Mouse (Mus musculus) mouse trophoblast stem cell (cell line): Measurements from ENCODE around the gene Pih1d3.

Experiments
- in situ Hi-C, 2 experiments: fragments of 300-500 bp; cut with MseI, MboI; formaldehyde crosslinking; loops; 2 replicates in 1 of 2; 3 replicates in 1 of 2; pipeline ENCODE4 v1.15.1; 2025

Gene Pih1d3

DNA sequence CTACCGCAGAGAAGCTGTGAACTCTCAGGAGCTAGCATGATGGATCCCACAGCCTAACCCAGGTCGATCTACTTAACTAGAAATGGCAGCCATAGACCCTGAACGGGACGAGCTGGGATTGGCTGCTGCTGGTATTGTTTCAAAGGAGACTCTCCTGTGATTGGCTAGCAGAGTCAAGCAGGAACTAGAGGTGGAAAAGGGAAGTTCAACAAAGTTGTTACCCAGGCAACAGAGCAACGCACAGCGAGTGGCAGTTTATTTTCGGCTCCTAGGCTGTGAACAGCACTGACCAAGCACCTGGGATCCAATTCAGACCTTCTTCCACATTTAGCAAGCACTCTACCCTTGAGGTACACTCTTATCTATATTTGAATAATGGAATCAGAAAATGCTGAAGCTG is at the start of gene Pih1d3, which contains the start of gene 4931428L18Rik:
Gene Pih1d3 (plus strand): TSS at position 275 of the 400 bp plus-strand sequence.
Gene 4931428L18Rik (minus strand): TSS at position 121 of the 400 bp plus-strand sequence.
- in situ Hi-C loops: no loop called here

DNA sequence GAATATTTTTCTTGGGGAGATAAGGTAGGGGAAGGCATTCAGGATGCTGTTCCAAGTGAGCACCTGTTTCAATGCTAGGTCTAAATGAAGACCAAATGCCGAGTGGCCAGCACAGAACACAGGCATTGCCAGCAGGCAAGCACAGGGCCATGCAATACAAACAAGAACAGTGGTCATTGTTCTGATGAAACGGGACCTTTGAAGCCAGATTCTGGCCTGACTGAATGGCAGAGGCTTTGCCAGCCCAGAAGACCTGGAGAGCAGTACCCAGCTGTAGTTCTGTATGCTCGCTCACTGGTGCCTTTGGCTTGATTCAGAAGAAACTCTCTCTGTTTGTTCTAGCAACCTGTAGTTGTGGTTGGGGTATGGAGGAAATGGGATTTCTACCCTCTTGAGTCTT is 47.2 kb upstream of the Pih1d3 start:
- in situ Hi-C loops: no loop called here

DNA sequence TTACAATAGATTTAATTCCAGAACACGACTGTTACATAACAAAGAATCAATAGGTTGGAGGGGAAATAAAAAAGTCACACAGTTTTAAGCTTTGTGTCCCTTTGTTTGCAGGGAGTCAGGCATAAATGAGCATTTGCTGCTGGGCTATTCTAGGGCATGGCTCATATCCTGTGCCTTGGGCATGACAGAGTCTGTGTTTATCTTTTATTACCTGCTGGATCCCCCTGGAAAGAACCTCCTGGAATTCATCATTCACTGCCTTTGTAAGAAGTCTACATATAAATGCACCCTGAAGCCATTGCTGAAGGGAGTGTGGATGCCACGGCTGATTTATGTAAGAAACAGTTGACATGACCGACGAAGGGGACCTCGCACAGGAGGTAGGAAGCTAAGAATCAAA is 46.5 kb upstream of the Pih1d3 start, which contains the start of gene Lgsn:
Gene Lgsn (plus strand): TSS at position 301 of the 400 bp plus-strand sequence.
- in situ Hi-C loops: no loop called here

DNA sequence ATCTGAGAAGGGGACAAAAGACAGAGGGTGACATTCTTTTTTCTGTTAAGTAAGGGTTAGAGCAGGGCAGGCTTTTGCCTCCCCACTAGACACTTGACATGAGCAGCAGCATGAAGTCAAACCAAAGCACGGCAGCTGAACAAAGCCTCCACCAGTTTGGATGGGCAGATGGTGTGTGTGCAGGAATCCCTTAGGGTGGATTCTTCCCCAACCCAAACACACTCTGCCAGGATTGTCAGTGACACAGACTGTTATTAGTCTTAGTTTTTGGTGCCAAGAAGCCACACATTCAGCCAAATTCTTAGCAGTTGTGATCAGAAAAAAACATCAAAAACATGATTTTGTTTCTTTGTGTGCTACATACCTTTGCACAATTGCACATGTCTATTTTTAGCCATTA is 44.4 kb upstream of the Pih1d3 start:
- in situ Hi-C loops: no loop called here

GRCm38 (mm10) chr1:31190237-31190866 is 32.3 kb upstream of the Pih1d3 start:
- in situ Hi-C loops: no loop called here

GRCm38 (mm10) chr1:31195633-31196032 is 27.0 kb upstream of the Pih1d3 start:
- in situ Hi-C loops: no loop called here

- in situ Hi-C loops: no loop called here
These were observed 25.7 kb upstream of the Pih1d3 start for GRCm38 (mm10) chr1:31196959-31197358.

GRCm38 (mm10) chr1:31203771-31204170 is 18.9 kb upstream of the Pih1d3 start:
- in situ Hi-C loops: no loop called here

DNA sequence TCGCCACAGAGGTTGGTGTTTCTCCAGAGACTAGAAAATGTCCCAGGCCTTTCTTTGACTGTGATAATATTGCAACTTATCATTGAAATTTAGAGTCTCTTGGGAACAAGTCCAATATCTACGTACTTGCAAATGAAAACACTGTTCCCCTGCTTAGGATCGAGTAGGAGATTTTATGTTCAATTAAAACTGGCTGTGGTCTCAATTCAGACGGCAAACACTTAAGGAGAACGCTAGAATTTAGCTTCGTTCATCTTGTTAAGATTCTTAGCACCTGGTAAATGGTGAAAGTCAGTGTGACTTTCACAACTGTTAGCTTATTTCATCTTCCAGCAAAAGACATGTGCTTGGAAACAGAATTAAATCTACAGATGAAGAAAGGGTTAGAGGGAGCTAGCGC is 17.3 kb upstream of the Pih1d3 start:
- in situ Hi-C loops: no loop called here

DNA sequence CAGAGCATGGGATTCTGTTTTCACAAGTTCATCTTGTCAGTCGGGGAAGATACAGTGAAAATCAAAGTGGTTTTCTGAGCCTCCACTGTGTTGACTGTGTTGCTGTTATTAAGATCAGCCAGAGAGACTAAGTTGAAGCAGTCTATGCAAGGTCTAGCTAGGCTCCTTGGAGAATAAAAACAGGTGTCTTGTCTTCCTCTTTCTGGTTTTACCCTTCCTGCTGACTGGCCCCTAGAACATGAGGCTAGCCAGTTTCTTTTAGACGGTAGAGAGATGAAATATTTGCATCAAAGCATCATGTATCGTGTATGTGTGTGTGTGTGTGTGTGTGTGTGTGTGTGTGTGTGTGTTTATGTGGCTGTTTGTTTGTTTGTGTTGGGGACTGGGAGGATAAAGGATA is 16.9 kb upstream of the Pih1d3 start:
- in situ Hi-C loops: no loop called here

DNA sequence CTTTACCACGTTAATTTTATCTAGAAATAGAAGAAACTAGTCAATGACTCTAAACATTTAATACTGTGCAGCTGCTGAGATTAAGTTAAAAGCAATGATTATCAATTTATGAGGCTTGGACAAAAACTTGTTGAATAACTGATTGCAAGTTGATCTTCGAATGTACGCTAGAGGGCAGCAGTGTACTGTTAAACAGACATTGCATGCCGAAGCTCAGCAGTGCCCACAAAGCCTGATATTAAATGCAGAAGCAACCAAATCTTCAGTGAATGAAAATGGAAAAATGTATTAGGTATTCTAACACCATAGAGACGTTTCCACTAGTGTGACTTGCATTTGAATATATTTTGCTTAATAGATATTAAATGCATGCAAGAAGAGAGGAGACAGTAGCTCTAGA is 12.5 kb upstream of the Pih1d3 start:
- in situ Hi-C loops: loop anchor here (5.0 kb wide), 2 partner anchors 122 to 127 kb away; no protein-coding TSS in a partner anchor

DNA sequence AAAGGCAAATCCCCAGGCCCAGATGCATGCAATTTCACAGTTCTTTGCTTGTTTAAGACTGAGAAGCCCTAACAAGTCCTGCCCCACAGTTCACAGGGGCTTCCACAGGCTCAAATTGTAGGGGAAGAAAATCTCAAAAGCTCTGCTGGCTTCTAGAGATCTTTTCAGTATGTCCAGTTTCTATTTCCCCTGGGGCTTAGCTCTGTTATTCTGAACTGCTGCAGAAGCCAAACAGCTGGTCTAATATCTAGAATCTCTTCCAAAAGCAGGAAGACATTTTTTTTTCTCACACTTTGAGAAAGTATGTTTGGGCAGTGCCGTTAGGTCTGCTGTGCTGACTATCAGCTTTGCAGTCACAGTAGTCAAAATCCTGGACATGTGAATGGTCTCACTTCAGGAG is 7.8 kb upstream of the Pih1d3 start:
- in situ Hi-C loops: loop anchor here (5.0 kb wide), 2 partner anchors 117 to 122 kb away; no protein-coding TSS in a partner anchor

DNA sequence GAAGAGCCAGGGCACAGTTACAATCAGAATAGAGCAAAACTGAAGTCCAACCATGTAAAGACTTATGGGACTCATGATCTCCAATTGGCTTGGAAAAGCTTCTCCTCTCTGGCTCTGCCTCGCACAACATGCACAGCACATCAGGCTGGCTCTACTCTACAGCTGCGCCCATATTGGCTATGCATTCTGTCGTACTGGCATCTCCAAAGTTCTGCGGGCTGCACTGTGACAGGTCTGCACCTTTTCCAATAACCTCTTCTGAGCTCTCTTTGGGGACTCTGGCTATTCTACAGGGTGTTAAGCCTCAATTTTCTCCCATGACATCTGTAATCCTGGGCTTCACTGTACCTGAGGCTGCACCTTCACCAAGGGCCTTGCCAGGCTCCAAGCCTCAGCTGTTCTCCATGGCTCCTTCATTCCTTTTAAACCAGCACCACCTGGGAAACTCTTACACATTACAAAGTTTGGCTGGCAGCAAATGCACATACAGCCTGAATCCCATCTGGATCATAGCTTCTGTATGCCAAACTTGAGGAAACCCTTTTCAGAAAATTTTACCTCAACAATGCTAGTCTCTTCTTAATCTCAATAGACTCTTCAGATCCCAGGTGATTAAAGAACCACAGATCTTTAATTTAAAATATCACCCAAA is 1.9 kb upstream of the Pih1d3 start:
- in situ Hi-C loops: no loop called here

- in situ Hi-C loops: no loop called here
These were observed 10.8 kb downstream of the Pih1d3 start for GRCm38 (mm10) chr1:31233319-31234036.

DNA sequence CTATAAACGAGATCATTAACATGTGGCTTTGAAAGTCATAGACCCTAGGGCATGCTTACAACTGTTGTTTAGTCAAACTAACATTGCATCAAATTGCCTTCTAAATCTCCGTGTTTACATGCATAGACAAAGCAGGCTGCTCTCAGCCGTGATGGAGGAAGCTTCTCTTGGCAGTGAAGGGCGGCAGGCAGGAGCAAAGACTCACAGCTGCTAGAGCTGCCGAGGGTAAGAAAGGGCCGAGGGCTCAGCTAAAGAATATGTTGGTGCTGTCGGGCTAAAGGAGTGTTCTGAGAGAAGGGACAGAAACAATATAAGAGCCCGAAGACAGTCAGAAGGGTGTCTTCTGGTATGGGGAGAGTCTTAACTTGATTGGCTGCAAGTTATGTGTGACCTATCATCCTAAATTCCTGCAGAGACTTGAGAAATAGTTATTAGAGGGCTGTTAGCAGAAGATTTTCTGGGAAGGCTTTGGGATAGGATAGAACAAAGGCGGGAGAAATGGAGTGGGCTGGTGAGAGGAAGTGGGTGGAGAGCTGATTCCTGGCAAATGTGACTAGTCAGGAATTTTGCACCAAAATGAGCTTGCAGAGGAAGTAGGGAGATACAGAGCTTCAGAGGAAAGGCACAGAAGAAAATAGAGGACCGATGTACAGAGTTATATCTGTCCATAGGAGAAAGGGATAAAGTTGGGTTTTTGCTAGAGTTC is 37.7 kb downstream of the Pih1d3 start:
- in situ Hi-C loops: no loop called here
